Mouse (Mus musculus) kidney, embryonic 16.5 days (tissue): ENCODE results near the gene Usp17lb. TPM values are rescaled to one million over a fixed set of nuclear protein-coding genes. Genes with fewer than 3 reads are reported as not detected.
"Not testable (repeated sequence)": the region's sequence is repeated elsewhere in the genome, so short reads cannot be mapped to it uniquely, and the experiment has no call there.

Source experiments
- ATAC-seq: fragments of 200-750 bp; cut with Nextera tagmentation; 2 replicates; pipeline ENCODE4 v1.8.0; 2017; ENCODE audit warnings: moderate TSS enrichment; ENCODE audit not compliant: low FRiP score, low TSS enrichment
- H3K27ac ChIP-seq: fragments of 300-500 bp; sonication (generic); 2 replicates; pipeline ENCODE4 v1.5.1; 2014; ENCODE audit warnings: low read length
- H3K27me3 ChIP-seq: fragments of 300-500 bp; sonication (generic); 2 replicates; pipeline ENCODE4 v1.6.1; 2014; ENCODE audit warnings: low read length, control low read depth, mixed read lengths; ENCODE audit not compliant: insufficient read depth
- H3K36me3 ChIP-seq: fragments of 300-500 bp; sonication (generic); 2 replicates; pipeline ENCODE4 v1.6.1; 2014; ENCODE audit warnings: low read length, control low read depth, mixed read lengths; ENCODE audit not compliant: insufficient read depth
- H3K4me1 ChIP-seq: fragments of 300-500 bp; sonication (generic); 2 replicates; pipeline ENCODE4 v1.6.1; 2014; ENCODE audit warnings: low read length, control low read depth, mixed read lengths; ENCODE audit not compliant: insufficient read depth
- H3K4me2 ChIP-seq: fragments of 300-500 bp; sonication (generic); replicated peaks from 2 replicates; pipeline ENCODE4 v1.6.1; 2014; ENCODE audit warnings: low read depth, low read length
- H3K4me3 ChIP-seq: fragments of 300-500 bp; sonication (generic); 2 replicates; pipeline ENCODE4 v1.5.1; 2014; ENCODE audit warnings: mild to moderate bottlenecking, low read length
- H3K9ac ChIP-seq: fragments of 300-500 bp; sonication (generic); replicated peaks from 2 replicates; pipeline ENCODE4 v1.6.1; 2014; ENCODE audit warnings: low read length
- H3K9me3 ChIP-seq: fragments of 300-500 bp; sonication (generic); 2 replicates; pipeline ENCODE4 v1.6.1; 2016; ENCODE audit warnings: low read length, control low read depth
- WGBS: fragments of 180-500 bp; shearing (Covaris S2); extraction: QIAGEN DNeasy Blood & Tissue Kit; methylation state at CpG from one replicate; pipeline ENCODE4 v1.1.7; 2014; 5-methylcytosine and 5-hydroxymethylcytosine counted together
- polyA plus RNA-seq: library from polyadenylated mRNA; unstranded; fragments of >200 nt; fragmentation: Nextera tagmentation; extraction: Ambion mirVana; gene quantifications from 2 replicates; pipeline ENCODE4 v1.2.1, GENCODE M21; 2015

Usp17lb gene
- polyA plus RNA-seq: not detected in 2 replicates

GRCm38 (mm10) chr7:104842503-104842902 lies at the start of gene Usp17lb:
Gene Usp17lb, minus strand, starts transcription at chr7:104842603.
- WGBS: 48% methylated on average over 1 of the region's 1 CpGs
- Histone ChIP-seq H3K9me3 (no peaks in the 10 kb centered on the region), H3K4me2 (no peak within 1 kb of the TSS), H3K36me3 (no peaks in the 10 kb centered on the region), H3K27me3 (no peaks in the 10 kb centered on the region), H3K4me3 (no peak within 1 kb of the TSS), H3K4me1 (no peaks in the 10 kb centered on the region), H3K27ac (no peak within 1 kb of the TSS), H3K9ac (no peak within 1 kb of the TSS)
- no peak for ATAC-seq

- no peak within 1 kb of the TSS for H3K27ac ChIP-seq
- no peaks in the 10 kb centered on the region for H3K27me3 ChIP-seq
- H3K36me3 ChIP-seq: no peaks in the 10 kb centered on the region
- no peak within 1 kb of the TSS for H3K4me2 ChIP-seq
- ATAC-seq: no peak
- no peak within 1 kb of the TSS for H3K4me3 ChIP-seq
- H3K9me3 ChIP-seq: no peaks in the 10 kb centered on the region
- 51% methylated on average over 1 of the region's 1 CpGs for WGBS
- no peaks in the 10 kb centered on the region for H3K4me1 ChIP-seq
- no peak within 1 kb of the TSS for H3K9ac ChIP-seq
Measured at GRCm38 (mm10) chr7:104877731-104878130, 35.3 kb upstream of the Usp17lb start, which contains the start of gene Olfr665. Gene Olfr665, plus strand, starts transcription at chr7:104878031.

GRCm38 (mm10) chr7:104861381-104861780 lies 19.0 kb upstream of the Usp17lb start:
- H3K9ac ChIP-seq: no peak overlapping the region

GRCm38 (mm10) chr7:104857683-104858082 lies 15.3 kb upstream of the Usp17lb start:
- H3K9me3 ChIP-seq: no peaks in the 10 kb centered on the region
- H3K9ac ChIP-seq: no peak overlapping the region
- H3K4me1 ChIP-seq: no peaks in the 10 kb centered on the region
- H3K4me2 ChIP-seq: no peak overlapping the region
- no peaks in the 10 kb centered on the region for H3K27me3 ChIP-seq
- no peak overlapping the region for H3K4me3 ChIP-seq
- no peak for ATAC-seq
- 55% methylated on average over 1 of the region's 1 CpGs for WGBS
- H3K36me3 ChIP-seq: no peaks in the 10 kb centered on the region
- H3K27ac ChIP-seq: no peak overlapping the region

More at GRCm38 (mm10) chr7:104861381-104861780, 19.0 kb upstream of the Usp17lb start:
- H3K9me3 ChIP-seq: no peaks in the 10 kb centered on the region
- no peak for ATAC-seq
- H3K27ac ChIP-seq: no peak overlapping the region
- H3K27me3 ChIP-seq: no peaks in the 10 kb centered on the region
- H3K4me1 ChIP-seq: no peaks in the 10 kb centered on the region
- 76% methylated on average over 3 of the region's 3 CpGs for WGBS
- no peak overlapping the region for H3K4me2 ChIP-seq
- H3K4me3 ChIP-seq: no peak overlapping the region
- H3K36me3 ChIP-seq: no peaks in the 10 kb centered on the region

DNA sequence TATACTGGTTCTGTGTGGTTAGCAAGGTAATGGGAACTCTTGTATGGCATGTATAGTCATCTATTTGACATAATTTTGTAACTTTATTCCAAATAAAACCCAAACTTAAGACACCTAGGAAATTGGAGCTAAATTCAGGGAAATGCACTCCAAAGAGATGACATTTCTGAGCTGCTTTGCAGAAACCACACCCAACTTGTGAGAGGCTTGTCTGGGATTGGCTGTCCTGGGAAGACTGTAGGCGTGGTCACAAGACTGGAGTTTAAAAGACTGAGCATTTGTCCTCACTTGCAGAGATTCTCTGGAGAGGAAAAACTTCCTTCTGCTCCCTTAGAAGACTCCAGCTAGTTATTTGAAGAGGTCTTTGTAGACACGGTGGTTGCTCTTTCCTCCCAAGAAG lies 14.3 kb upstream of the Usp17lb start, which contains the start of gene Usp17la:
Gene Usp17la, plus strand, starts transcription at position 301 of the 400 bp plus-strand sequence.
- not testable (repeated sequence) for H3K9me3 ChIP-seq, ATAC-seq, H3K27ac ChIP-seq, H3K4me3 ChIP-seq, H3K36me3 ChIP-seq, H3K4me2 ChIP-seq, H3K9ac ChIP-seq, H3K4me1 ChIP-seq, H3K27me3 ChIP-seq
- WGBS: 81% methylated on average over 2 of the region's 2 CpGs

- no peak overlapping the region for H3K27ac ChIP-seq
- no peaks in the 10 kb centered on the region for H3K27me3 ChIP-seq
- no peaks in the 10 kb centered on the region for H3K9me3 ChIP-seq
- H3K4me3 ChIP-seq: no peak overlapping the region
- no peak for ATAC-seq
- H3K4me1 ChIP-seq: no peaks in the 10 kb centered on the region
- 84% methylated on average over 3 of the region's 3 CpGs for WGBS
- no peak overlapping the region for H3K4me2 ChIP-seq
- no peak overlapping the region for H3K9ac ChIP-seq
- no peaks in the 10 kb centered on the region for H3K36me3 ChIP-seq
Measured at GRCm38 (mm10) chr7:104855248-104855750, 12.9 kb upstream of the Usp17lb start.

- 84% methylated on average over 2 of the region's 2 CpGs for WGBS
- not testable (repeated sequence) for H3K27ac ChIP-seq, H3K9me3 ChIP-seq
Measured at GRCm38 (mm10) chr7:104851546-104851945, 9.1 kb upstream of the Usp17lb start.

DNA sequence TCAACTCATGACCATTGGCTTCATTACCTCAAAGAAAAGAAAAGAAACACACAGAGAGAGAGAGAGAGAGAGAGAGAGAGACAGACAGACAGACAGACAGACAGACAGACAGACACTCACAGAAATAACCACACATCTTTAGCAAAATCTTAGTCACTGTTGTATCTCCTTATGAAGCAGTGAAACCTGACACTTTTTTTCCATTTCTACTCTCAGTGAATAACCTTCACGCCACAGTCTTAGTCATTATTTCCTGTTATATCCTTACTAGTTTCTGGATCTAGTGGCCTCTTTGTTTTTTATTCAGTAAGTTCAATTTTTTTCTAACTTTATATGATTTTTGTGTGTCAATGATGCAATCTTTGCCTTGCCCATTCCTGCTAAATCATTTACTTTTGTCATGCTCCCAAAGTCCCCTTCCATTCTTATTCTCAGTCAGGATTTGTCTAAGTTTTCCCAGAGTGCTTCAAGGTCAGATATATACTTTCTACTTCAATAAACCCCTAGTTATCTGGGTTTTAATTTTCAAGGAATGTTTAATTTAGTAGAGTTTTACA lies 1.4 kb upstream of the Usp17lb start:
- H3K9me3 ChIP-seq: no peaks in the 10 kb centered on the region
- H3K4me1 ChIP-seq: no peaks in the 10 kb centered on the region
- ATAC-seq: no peak
- no peak overlapping the region for H3K4me2 ChIP-seq
- H3K4me3 ChIP-seq: no peak overlapping the region
- no peak overlapping the region for H3K9ac ChIP-seq
- H3K27ac ChIP-seq: no peak overlapping the region
- no peaks in the 10 kb centered on the region for H3K27me3 ChIP-seq
- 73% methylated on average over 1 of the region's 1 CpGs for WGBS
- no peaks in the 10 kb centered on the region for H3K36me3 ChIP-seq

More at GRCm38 (mm10) chr7:104851546-104851945, 9.1 kb upstream of the Usp17lb start:
- not testable (repeated sequence) for H3K4me2 ChIP-seq, ATAC-seq, H3K4me3 ChIP-seq, H3K9ac ChIP-seq, H3K4me1 ChIP-seq, H3K36me3 ChIP-seq, H3K27me3 ChIP-seq

DNA sequence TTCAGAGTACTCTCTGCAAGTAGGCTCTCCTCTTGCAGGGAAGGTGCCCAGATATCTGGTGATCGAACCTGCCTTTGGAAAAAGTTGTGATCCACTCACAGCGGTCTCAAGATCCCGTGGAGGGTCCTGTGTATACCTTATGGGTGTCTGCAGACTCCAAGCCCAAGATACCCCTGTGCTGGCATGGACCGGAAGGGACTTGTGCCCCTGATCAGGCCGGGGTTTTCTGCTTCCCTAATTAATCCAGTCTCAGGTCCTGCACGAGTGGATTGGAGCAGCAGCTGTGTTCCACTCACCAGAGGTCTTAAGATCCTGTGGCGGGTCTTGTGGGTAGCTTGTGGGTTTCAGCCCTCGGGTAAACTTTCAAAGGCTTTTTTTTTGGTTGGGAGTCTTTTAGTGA lies 32.1 kb downstream of the Usp17lb start:
- not testable (repeated sequence) for H3K27ac ChIP-seq, ATAC-seq, H3K4me3 ChIP-seq, H3K9me3 ChIP-seq, H3K36me3 ChIP-seq, H3K9ac ChIP-seq, H3K27me3 ChIP-seq, H3K4me2 ChIP-seq, H3K4me1 ChIP-seq
- WGBS: 88% methylated on average over 8 of the region's 8 CpGs

DNA sequence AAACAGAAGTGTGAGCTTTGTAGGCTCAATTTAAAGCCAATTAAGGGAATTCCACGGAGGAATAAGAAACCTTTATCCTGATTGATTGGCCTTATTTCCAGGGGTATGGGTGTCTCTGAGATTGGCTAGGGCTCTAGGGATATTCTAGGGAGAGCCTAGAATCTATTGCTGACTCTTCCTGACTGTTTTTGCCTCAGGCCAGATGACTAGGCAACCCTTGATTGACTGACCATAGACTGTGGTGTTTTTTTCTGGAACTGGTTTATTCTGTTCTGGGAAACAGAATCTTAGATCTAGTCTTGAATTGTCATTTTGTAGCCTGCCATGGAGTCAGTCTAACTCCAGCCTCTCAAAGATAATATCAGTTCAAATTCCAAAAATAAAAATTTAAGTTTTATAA lies 51.6 kb downstream of the Usp17lb start:
- H3K27me3 ChIP-seq: no peaks in the 10 kb centered on the region
- H3K36me3 ChIP-seq: no peaks in the 10 kb centered on the region
- H3K4me1 ChIP-seq: no peaks in the 10 kb centered on the region
- H3K9me3 ChIP-seq: no peaks in the 10 kb centered on the region
- ATAC-seq: no peak
- no peak overlapping the region for H3K27ac ChIP-seq
- no peak overlapping the region for H3K4me3 ChIP-seq
- no peak overlapping the region for H3K4me2 ChIP-seq
- 56% methylated on average over 1 of the region's 1 CpGs for WGBS
- H3K9ac ChIP-seq: no peak overlapping the region
